ENCODE assay signal across 11 mouse cellular contexts in the genomic region with DNA sequence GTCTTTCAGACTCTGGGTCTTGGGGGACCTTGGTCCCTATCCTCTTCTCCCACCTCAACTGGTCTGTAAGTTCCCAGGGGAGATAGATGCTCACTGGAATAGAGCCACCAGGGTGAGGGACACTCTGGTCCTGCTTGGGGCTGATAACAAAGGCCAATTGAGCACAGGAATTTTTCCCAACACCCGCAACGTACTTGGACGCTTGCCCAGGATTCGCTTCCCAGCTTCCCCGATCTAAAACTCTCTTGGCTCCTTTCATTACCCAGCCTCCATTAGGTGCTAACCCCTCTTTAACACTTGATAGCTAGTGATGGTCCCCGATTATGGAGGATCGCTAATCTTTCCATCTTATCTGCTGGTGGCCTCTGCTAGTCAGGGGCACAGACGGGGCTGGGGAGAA.
"Had no signal": no experiment of that assay in that cellular context is flagged by ENCODE, and none has a peak within 500 bp of the region (broad histone marks: within the 10 kb centered on the region; RNA-seq: fewer than 3 reads in every experiment).

No protein-coding gene starts in this region.

- H3K27ac ChIP-seq: kidney, postnatal 0 days; limb, embryonic 10.5 days; liver, embryonic 12.5 days; midbrain, embryonic 12.5 days; neural tube, embryonic 12.5 days; stomach, embryonic 15.5 days had no signal

- H3K4me1 ChIP-seq: liver, embryonic 12.5 days; neural tube, embryonic 12.5 days had no signal

- H3K4me3 ChIP-seq: limb, embryonic 10.5 days; liver, embryonic 12.5 days; midbrain, embryonic 12.5 days; myocyte; neural tube, embryonic 12.5 days; stomach, embryonic 15.5 days had no signal

- H3K36me3 ChIP-seq: limb, embryonic 10.5 days; liver, embryonic 12.5 days; midbrain, embryonic 12.5 days; neural tube, embryonic 12.5 days; stomach, embryonic 15.5 days had no signal

- H3K9me3 ChIP-seq: limb, embryonic 10.5 days; midbrain, embryonic 12.5 days; neural tube, embryonic 12.5 days; stomach, embryonic 15.5 days had no signal

- ATAC-seq: intestine, embryonic 16.5 days; liver, embryonic 12.5 days had no signal

- H3K9ac ChIP-seq: liver, embryonic 12.5 days; midbrain, embryonic 12.5 days; neural tube, embryonic 12.5 days; stomach, embryonic 15.5 days had no signal

- H3K27me3 ChIP-seq: neural tube, embryonic 12.5 days; stomach, embryonic 15.5 days had no signal

- DNase-seq: kidney, adult 2 months; right cerebral cortex, postnatal 14 days; thymus, postnatal 4 days had no signal

- H3K4me2 ChIP-seq: liver, embryonic 12.5 days; midbrain, embryonic 12.5 days; neural tube, embryonic 12.5 days; stomach, embryonic 15.5 days had no signal
